Mouse (Mus musculus): Measurements from ENCODE around the gene Cemip2. TPM values are rescaled to one million over a fixed set of nuclear protein-coding genes. Genes with fewer than 3 reads are reported as not detected.
"Not testable (repeated sequence)": the region's sequence is repeated elsewhere in the genome, so short reads cannot be mapped to it uniquely, and the experiment has no call there.

The Cemip2 gene
- total RNA-seq, 1 experiment from 2014 or later, result 9.2 TPM

GRCm38 (mm10) chr19:21850721-21851120 is 72.6 kb downstream of the Cemip2 start:
- no peak for ATAC-seq (replicated peaks in 1 of 2; ENCODE audit: insufficient read depth in 1 of 2, low FRiP score in 2 of 2, low TSS enrichment in 1 of 2, low read depth in 1 of 2, poor library complexity in 2 of 2, severe bottlenecking in 2 of 2)

DNA sequence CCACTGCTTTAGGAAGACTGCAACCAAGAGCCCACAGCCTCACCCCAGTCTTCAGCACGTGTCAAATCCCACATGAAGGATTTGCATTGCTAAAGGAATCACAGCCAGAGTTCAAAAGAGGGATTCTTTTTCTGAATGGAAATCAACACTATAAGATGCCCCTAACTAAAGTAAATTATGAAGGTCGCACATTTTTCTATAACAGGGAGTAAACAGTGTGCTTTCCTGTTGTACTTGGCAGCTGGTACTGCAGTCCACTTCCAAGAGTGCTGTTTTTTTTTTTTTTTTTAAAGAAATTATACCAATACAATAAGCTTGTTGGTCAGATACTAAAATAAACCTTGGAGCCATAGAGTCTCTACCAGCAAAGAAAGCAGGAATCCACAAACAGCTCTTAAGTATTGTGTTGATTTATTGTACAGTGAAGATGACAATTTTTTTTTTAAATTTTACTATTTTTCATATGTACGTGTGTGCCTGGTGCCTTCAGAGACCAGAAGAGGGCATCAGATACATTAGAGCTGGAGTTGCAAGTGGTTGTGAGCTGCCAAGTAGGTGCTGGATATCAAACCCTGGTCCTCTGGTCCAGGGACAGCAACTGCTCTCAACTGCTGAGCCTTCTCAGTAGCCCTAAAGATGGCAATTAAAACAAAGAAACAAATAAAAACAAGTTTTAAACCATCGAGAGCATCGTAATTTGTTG is 76.5 kb downstream of the Cemip2 start:
- ATAC-seq (replicated peaks in 1 of 2; ENCODE audit: insufficient read depth in 1 of 2, low FRiP score in 2 of 2, low TSS enrichment in 1 of 2, low read depth in 1 of 2, poor library complexity in 2 of 2, severe bottlenecking in 2 of 2), result no peak

DNA sequence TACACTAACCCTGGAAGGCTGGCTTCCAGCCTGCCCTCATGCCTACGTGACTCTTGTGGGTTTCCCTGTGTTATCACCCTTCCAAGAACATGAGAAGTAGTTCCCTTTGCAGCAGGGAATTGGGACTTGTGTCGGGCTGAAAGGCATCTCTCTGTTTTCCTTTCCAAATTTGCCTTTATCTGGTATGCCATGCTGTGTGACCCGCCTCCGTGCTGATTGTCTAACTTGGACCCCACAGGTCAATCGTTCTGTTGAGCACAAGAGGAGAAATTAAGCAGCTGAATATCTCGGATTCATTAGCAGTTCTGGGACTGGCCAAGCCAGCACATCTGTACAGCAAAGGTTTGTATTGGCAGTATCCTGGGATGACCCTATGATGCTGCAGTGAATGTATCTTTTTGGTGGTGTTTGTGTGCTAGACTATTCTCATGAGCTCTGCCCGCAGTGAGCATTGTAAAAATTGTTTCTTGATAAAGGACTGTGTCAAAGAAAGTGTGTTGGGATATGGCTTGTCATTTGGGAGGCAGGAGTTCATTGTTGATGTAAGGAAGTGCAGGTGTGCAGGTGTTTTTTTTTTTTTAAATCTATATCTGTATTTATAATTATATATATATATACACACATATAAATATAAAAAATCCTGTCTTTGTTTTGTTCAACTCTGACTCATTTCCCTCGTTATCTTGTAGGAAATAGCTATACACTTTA is 77.4 kb downstream of the Cemip2 start:
- ATAC-seq (replicated peaks in 1 of 2; ENCODE audit: insufficient read depth in 1 of 2, low FRiP score in 2 of 2, low TSS enrichment in 1 of 2, low read depth in 1 of 2, poor library complexity in 2 of 2, severe bottlenecking in 2 of 2), result no peak

DNA sequence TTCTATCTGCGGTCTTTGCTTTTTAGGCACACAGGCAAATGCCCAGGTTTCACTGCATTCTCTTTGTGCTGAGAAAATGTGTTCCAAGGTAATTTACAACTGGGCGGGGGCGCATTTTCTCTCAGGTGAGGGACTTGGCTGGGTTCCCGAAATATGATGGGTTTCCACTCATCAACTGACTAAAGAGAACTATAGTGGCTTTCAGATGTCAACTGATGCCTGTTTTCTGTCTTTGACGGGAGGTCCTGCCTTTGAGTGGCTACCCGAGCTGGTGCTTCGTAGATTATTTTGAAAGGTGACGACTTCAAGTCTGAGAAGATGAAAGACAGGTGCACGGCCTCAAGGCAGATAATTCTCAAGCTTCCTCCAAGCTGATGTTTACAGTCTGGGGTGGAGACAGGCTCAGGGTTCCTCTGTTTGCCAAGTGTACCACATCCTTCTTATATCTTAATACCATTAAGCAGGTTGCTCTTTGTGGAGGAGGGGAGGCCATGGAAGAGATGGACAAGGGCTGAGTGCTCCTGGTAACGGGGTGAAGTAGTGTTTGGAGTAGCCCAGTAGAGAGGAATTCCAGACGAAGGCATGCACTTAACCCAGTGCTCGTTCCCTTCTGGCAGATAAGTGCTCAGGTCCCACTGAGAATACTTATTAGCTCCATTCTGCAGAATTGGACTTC is 80.8 kb downstream of the Cemip2 start:
- no peak for ATAC-seq (replicated peaks in 1 of 2; ENCODE audit: insufficient read depth in 1 of 2, low FRiP score in 2 of 2, low TSS enrichment in 1 of 2, low read depth in 1 of 2, poor library complexity in 2 of 2, severe bottlenecking in 2 of 2)

- no peak for ATAC-seq (replicated peaks in 1 of 2; ENCODE audit: insufficient read depth in 1 of 2, low FRiP score in 2 of 2, low TSS enrichment in 1 of 2, low read depth in 1 of 2, poor library complexity in 2 of 2, severe bottlenecking in 2 of 2)
Measured at GRCm38 (mm10) chr19:21860132-21860531, 82.0 kb downstream of the Cemip2 start.

DNA sequence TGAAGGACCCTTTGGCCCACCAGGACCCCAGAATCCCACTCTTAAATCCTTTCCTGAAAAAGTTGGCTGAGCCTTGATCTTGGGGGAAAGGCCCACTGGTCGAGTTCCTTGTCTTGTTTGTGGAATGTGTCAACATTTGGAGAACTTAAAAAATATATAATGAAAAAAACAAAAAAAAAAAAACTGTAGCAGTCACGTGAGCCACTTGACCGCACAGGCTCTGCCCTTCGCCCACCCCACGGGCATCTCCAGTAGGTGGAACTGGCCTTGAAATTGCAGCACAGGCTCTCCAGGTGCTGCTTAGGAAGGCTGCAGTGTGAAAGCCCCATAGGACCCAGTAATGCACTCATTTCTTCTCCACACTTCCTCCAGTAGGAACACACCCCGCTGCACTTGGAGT is 82.8 kb downstream of the Cemip2 start:
- no peak for ATAC-seq (replicated peaks in 1 of 2; ENCODE audit: insufficient read depth in 1 of 2, low FRiP score in 2 of 2, low TSS enrichment in 1 of 2, low read depth in 1 of 2, poor library complexity in 2 of 2, severe bottlenecking in 2 of 2)

DNA sequence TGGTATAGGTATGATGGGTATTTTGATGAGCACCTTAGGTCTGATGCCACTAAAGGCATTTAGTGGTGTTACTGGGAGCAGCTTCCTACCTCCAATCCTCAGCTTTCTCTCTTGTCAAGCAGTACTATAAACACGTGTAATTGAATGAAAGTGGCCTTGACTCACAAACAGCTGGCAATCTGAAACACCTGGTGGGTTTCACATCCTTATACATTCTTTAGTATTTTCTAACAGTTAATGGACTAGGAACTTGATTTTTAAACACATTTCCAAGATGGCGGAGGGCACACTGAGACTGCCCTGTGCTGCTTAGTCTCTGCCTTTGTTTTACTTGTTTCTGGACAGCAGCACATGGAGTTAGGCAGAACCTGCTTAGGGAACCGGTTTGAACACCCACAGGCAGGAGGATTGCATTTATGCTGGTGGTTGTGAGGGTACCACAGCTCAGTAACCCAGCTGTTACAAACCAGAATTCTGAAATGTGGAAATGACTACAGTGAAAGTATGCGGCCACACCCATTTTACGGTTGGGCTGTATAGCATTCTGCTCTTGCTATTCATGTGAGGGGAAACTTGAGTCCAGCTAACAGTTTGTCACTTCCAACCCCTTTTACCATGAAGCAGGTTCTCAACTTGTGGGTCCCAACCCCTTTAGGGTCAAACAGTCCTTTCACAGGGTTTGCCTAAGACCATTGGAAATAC is 84.3 kb downstream of the Cemip2 start:
- no peak for ATAC-seq (replicated peaks in 1 of 2; ENCODE audit: insufficient read depth in 1 of 2, low FRiP score in 2 of 2, low TSS enrichment in 1 of 2, low read depth in 1 of 2, poor library complexity in 2 of 2, severe bottlenecking in 2 of 2)

DNA sequence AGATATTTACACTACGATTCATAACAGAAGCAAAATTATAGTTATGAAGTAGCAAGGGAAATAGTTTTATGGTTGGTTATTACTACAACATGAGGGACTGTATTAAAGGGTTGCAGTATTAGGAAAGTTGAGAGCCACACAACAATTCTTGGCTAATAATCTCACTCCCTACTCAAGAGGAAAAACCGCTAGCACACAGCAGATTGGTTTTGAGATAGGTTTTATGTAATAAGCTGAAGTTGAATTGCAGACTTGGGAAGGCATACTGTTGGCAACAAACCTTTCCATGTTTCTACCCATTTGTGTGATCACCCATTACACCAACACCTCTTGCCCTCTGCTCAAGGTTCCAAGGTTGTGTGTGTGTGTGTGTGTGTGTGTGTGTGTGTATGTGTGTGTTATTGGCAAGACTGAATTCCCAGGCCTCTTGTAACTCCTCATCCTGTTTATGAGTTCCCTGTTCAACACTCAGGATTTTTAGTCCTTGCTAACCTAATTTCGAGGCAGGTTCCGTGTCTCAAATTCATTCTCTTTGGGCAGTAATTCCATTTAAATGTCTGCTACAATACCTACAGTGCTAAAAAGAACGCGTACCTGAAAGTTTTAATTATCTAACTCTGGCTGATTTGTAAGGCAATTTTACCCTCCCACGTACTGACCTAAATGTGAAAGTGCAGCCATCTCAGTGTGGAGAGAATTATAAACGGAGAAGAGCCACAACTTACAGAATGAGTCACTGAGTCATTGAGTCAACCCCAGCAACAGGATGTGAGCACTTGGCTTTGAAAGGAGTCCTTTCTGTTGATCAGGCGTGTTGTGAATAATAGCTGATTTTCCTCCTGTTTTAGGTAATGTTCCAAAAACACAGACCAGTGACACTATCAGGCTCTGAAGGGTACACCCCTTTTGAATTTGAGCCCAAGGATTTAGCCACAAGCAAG is 85.1 kb downstream of the Cemip2 start:
- no peak for ATAC-seq (replicated peaks in 1 of 2; ENCODE audit: insufficient read depth in 1 of 2, low FRiP score in 2 of 2, low TSS enrichment in 1 of 2, low read depth in 1 of 2, poor library complexity in 2 of 2, severe bottlenecking in 2 of 2)

GRCm38 (mm10) chr19:21865242-21866055 is 87.3 kb downstream of the Cemip2 start:
- no peak for ATAC-seq (replicated peaks in 1 of 2; ENCODE audit: insufficient read depth in 1 of 2, low FRiP score in 2 of 2, low TSS enrichment in 1 of 2, low read depth in 1 of 2, poor library complexity in 2 of 2, severe bottlenecking in 2 of 2)

- no peak for ATAC-seq (replicated peaks in 1 of 2; ENCODE audit: insufficient read depth in 1 of 2, low FRiP score in 2 of 2, low TSS enrichment in 1 of 2, low read depth in 1 of 2, poor library complexity in 2 of 2, severe bottlenecking in 2 of 2)
Measured at GRCm38 (mm10) chr19:21866094-21866493, 88.0 kb downstream of the Cemip2 start.

GRCm38 (mm10) chr19:21866756-21867155 is 88.6 kb downstream of the Cemip2 start:
- not testable (repeated sequence) for ATAC-seq (replicated peaks in 1 of 2; ENCODE audit: insufficient read depth in 1 of 2, low FRiP score in 2 of 2, low TSS enrichment in 1 of 2, low read depth in 1 of 2, poor library complexity in 2 of 2, severe bottlenecking in 2 of 2)

DNA sequence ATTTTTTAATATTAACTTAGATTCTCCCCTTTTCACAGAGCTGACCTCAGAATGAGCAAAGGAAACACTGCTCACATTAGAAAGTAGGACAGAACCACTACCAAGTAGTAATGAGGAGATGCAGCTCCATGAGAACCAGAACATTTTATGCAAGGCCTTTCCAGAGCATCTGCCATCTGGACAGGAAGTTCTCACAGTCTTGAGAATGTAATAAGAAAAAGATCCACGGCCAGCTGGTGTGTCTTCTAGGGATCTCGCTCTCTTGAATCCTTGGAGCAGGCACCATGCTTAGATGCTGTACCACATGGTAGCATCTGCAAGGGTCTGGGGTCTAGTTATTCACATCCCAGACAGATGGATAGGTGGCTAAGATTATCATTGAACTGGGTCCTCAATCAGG is 90.3 kb downstream of the Cemip2 start:
- no peak for ATAC-seq (replicated peaks in 1 of 2; ENCODE audit: insufficient read depth in 1 of 2, low FRiP score in 2 of 2, low TSS enrichment in 1 of 2, low read depth in 1 of 2, poor library complexity in 2 of 2, severe bottlenecking in 2 of 2)

GRCm38 (mm10) chr19:21882110-21882940 is 104.2 kb downstream of the Cemip2 start:
- ATAC-seq (replicated peaks in 1 of 2; ENCODE audit: insufficient read depth in 1 of 2, low FRiP score in 2 of 2, low TSS enrichment in 1 of 2, low read depth in 1 of 2, poor library complexity in 2 of 2, severe bottlenecking in 2 of 2), result no peak

DNA sequence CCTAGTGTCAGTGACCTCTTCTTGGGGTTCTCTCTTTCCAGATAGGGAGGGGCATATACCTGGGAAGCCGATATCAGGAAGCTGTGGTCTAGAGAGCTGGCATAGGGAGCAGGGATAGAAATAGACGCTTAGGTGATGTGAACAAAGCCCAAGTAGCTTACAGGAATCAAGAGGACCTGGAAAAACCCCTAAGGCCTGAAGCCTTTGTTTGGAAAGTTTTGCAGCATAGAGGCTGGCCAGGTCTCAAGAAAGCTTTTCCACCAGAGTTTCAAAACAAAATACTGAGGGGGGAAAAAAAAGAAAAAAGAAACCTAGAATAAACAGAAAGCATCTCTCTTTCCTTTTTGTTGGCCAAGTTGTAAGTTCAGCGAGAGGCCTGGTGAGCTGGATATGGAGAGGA is 104.9 kb downstream of the Cemip2 start:
- no peak for ATAC-seq (replicated peaks in 1 of 2; ENCODE audit: insufficient read depth in 1 of 2, low FRiP score in 2 of 2, low TSS enrichment in 1 of 2, low read depth in 1 of 2, poor library complexity in 2 of 2, severe bottlenecking in 2 of 2)

GRCm38 (mm10) chr19:21883922-21884321 is 105.8 kb downstream of the Cemip2 start:
- ATAC-seq (replicated peaks in 1 of 2; ENCODE audit: insufficient read depth in 1 of 2, low FRiP score in 2 of 2, low TSS enrichment in 1 of 2, low read depth in 1 of 2, poor library complexity in 2 of 2, severe bottlenecking in 2 of 2), result no peak
